Mouse (Mus musculus): ENCODE measurements around the gene Efna1.

Gene Efna1

GRCm38 (mm10) chr3:89308089-89308488 is 27.1 kb upstream of the Efna1 start:
- DNase-seq (ENCODE audit: low spot score in 2 of 2) = peak in 1 of 2 experiments; percentile 54

- DNase-seq (ENCODE audit: low spot score in 2 of 2) = no peak
Observed at GRCm38 (mm10) chr3:89305551-89306325, 24.8 kb upstream of the Efna1 start.

- DNase-seq (ENCODE audit: low spot score in 2 of 2) = no peak
Observed at GRCm38 (mm10) chr3:89305105-89305504, 24.2 kb upstream of the Efna1 start.

- DNase-seq (ENCODE audit: low spot score in 2 of 2) = no peak
Observed at GRCm38 (mm10) chr3:89304440-89304839, 23.5 kb upstream of the Efna1 start.

- DNase-seq (ENCODE audit: low spot score in 2 of 2) = no peak
Observed at GRCm38 (mm10) chr3:89300514-89300913, 19.6 kb upstream of the Efna1 start.

- no peak for DNase-seq (ENCODE audit: low spot score in 2 of 2)
Observed at GRCm38 (mm10) chr3:89300071-89300470, 19.1 kb upstream of the Efna1 start.

- peak in 1 of 2 experiments; percentile 17 for DNase-seq (ENCODE audit: low spot score in 2 of 2)
Observed at GRCm38 (mm10) chr3:89299499-89299898, 18.6 kb upstream of the Efna1 start.

GRCm38 (mm10) chr3:89298908-89299307 is 18.0 kb upstream of the Efna1 start:
- no peak for DNase-seq (ENCODE audit: low spot score in 2 of 2)

GRCm38 (mm10) chr3:89296761-89297396 is 15.9 kb upstream of the Efna1 start:
- no peak for DNase-seq (ENCODE audit: low spot score in 2 of 2)

- no peak for DNase-seq (ENCODE audit: low spot score in 2 of 2)
Observed at GRCm38 (mm10) chr3:89295685-89296230, 14.8 kb upstream of the Efna1 start.

- DNase-seq (ENCODE audit: low spot score in 2 of 2) = no peak
Observed at GRCm38 (mm10) chr3:89294195-89294594, 13.3 kb upstream of the Efna1 start.

- no peak for DNase-seq (ENCODE audit: low spot score in 2 of 2)
Observed at GRCm38 (mm10) chr3:89293247-89293918, 12.4 kb upstream of the Efna1 start.

GRCm38 (mm10) chr3:89292303-89292702 is 11.4 kb upstream of the Efna1 start:
- DNase-seq (ENCODE audit: low spot score in 2 of 2) = no peak

- DNase-seq (ENCODE audit: low spot score in 2 of 2) = no peak
Observed at GRCm38 (mm10) chr3:89291874-89292273, 10.9 kb upstream of the Efna1 start.

GRCm38 (mm10) chr3:89288503-89288928 is 7.6 kb upstream of the Efna1 start:
- DNase-seq (ENCODE audit: low spot score in 2 of 2) = no peak

GRCm38 (mm10) chr3:89287286-89287685 is 6.3 kb upstream of the Efna1 start:
- no peak for DNase-seq (ENCODE audit: low spot score in 2 of 2)

- DNase-seq (ENCODE audit: low spot score in 2 of 2) = no peak
Observed at GRCm38 (mm10) chr3:89285526-89285925, 4.6 kb upstream of the Efna1 start.

- DNase-seq (ENCODE audit: low spot score in 2 of 2) = no peak
Observed at GRCm38 (mm10) chr3:89284261-89284660, 3.3 kb upstream of the Efna1 start.

GRCm38 (mm10) chr3:89282291-89282643 is 1.3 kb upstream of the Efna1 start:
- DNase-seq (ENCODE audit: low spot score in 2 of 2) = no peak

GRCm38 (mm10) chr3:89281579-89282290 is 793 bp upstream of the Efna1 start:
- DNase-seq (ENCODE audit: low spot score in 2 of 2) = peak; percentile 60 to 74

GRCm38 (mm10) chr3:89280050-89280605 is 814 bp downstream of the Efna1 start:
- DNase-seq (ENCODE audit: low spot score in 2 of 2) = no peak

All from frontal cortex, postnatal 14 days (tissue).